Mouse (Mus musculus) small intestine, adult 2 months (tissue): Measurements from ENCODE around the gene Hsh2d.

Source experiments
- CTCF ChIP-seq: fragments of 200-500 bp; IDR thresholded peaks from 2 replicates; pipeline ENCODE4 v1.5.1; 2012; ENCODE audit warnings: low read depth, mild to moderate bottlenecking, control low read depth, inconsistent platforms, low read length, moderate library complexity, mixed read lengths; ENCODE audit not compliant: insufficient replicate concordance, insufficient read length; ENCODE audit errors: extremely low read depth
- POLR2A ChIP-seq: fragments of 200-500 bp; IDR thresholded peaks from 2 replicates; pipeline ENCODE4 v1.6.1; 2012; ENCODE audit warnings: low read depth, mild to moderate bottlenecking, control low read depth, inconsistent platforms, low read length, moderate library complexity

DNA sequence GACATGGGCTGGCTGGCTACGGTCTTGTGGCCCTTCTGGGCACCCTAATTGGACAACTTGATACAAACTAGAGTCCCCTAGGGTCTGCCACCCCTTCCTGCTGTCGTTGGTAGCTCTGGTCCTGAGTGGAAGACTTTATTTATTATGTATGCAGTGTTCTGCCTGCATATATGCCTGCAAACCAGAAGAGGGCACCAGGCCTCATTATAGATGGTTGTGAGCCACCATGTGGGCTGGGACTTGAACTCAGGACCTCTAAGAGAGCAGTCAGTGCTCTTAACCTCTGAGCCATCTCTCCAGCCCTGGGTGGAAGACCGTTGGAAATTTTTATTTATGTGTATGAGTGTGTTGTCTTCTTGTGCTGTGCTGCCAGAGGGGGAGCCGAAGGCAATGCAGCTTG lies 31.3 kb downstream of the Hsh2d start:
- TF ChIP-seq CTCF = peak; percentile 33; the same call in 1 of the 2 replicates
- no peak for TF ChIP-seq POLR2A
